Mouse (Mus musculus) C2C12 (cell line): Measurements from ENCODE around the gene Gm10203.
"Not testable (repeated sequence)": the region's sequence is repeated elsewhere in the genome, so short reads cannot be mapped to it uniquely, and the experiment has no call there.

Experiments used
- CTCF ChIP-seq: IDR thresholded peaks from one replicate; pipeline ENCODE4 v1.5.1; 2011; ENCODE audit not compliant: control insufficient read depth, insufficient read depth, insufficient read length
- FOSL1 ChIP-seq: IDR thresholded peaks from one replicate; pipeline ENCODE4 v1.8.0; 2011; ENCODE audit warnings: mild to moderate bottlenecking, low read length; ENCODE audit not compliant: poor library complexity, insufficient read depth, severe bottlenecking
- USF1 ChIP-seq: IDR thresholded peaks from one replicate; pipeline ENCODE4 v1.6.1; 2011; ENCODE audit warnings: low read depth, mild to moderate bottlenecking, control low read depth, moderate library complexity

GRCm38 (mm10) chr6:149129870-149130269 is at the start of gene Gm10203:
- TF ChIP-seq FOSL1, CTCF, USF1: not testable (repeated sequence)
